Mouse (Mus musculus): Measurements from ENCODE around the gene Hist1h3g.

Hist1h3g gene

GRCm38 (mm10) chr13:23515826-23516620, 19.2 kb upstream of the Hist1h3g start:
- DNase-seq (ENCODE audit: low spot score) = no peak

- peak; percentile 80 for DNase-seq (ENCODE audit: low spot score)
These were observed 18.2 kb upstream of the Hist1h3g start for GRCm38 (mm10) chr13:23516822-23517602.

- peak; percentile 86 for DNase-seq (ENCODE audit: low spot score)
These were observed 17.5 kb upstream of the Hist1h3g start for GRCm38 (mm10) chr13:23517603-23518294.

GRCm38 (mm10) chr13:23518295-23518603, 17.0 kb upstream of the Hist1h3g start:
- no peak for DNase-seq (ENCODE audit: low spot score)

- DNase-seq (ENCODE audit: low spot score) = peak; percentile 88
These were observed 16.3 kb upstream of the Hist1h3g start for GRCm38 (mm10) chr13:23518885-23519284.

- DNase-seq (ENCODE audit: low spot score) = peak; percentile 83
These were observed 15.8 kb upstream of the Hist1h3g start for GRCm38 (mm10) chr13:23519416-23519815.

- peak; percentile 66 for DNase-seq (ENCODE audit: low spot score)
These were observed 13.5 kb upstream of the Hist1h3g start for GRCm38 (mm10) chr13:23521703-23522102.

- DNase-seq (ENCODE audit: low spot score) = no peak
These were observed 11.2 kb upstream of the Hist1h3g start for GRCm38 (mm10) chr13:23523976-23524375.

- DNase-seq (ENCODE audit: low spot score) = peak; percentile 86
These were observed 10.6 kb upstream of the Hist1h3g start for GRCm38 (mm10) chr13:23524654-23525053.

- no peak for DNase-seq (ENCODE audit: low spot score)
These were observed 9.3 kb upstream of the Hist1h3g start for GRCm38 (mm10) chr13:23525901-23526300.

- peak; percentile 86 for DNase-seq (ENCODE audit: low spot score)
These were observed 8.9 kb upstream of the Hist1h3g start for GRCm38 (mm10) chr13:23526312-23526711.

GRCm38 (mm10) chr13:23529005-23529404, 6.2 kb upstream of the Hist1h3g start:
- DNase-seq (ENCODE audit: low spot score) = no peak

GRCm38 (mm10) chr13:23529480-23530165, 5.6 kb upstream of the Hist1h3g start:
- DNase-seq (ENCODE audit: low spot score) = no peak

GRCm38 (mm10) chr13:23530181-23530900, 4.9 kb upstream of the Hist1h3g start:
- peak; percentile 73 for DNase-seq (ENCODE audit: low spot score)

- DNase-seq (ENCODE audit: low spot score) = peak; percentile 97
These were observed 4.0 kb upstream of the Hist1h3g start, which contains the start of gene Hist1h4h for GRCm38 (mm10) chr13:23530901-23531875. Gene Hist1h4h, plus strand, starts transcription at chr13:23531050.

- DNase-seq (ENCODE audit: low spot score) = no peak
These were observed 2.8 kb upstream of the Hist1h3g start for GRCm38 (mm10) chr13:23532262-23533075.

GRCm38 (mm10) chr13:23533560-23534367, 1.5 kb upstream of the Hist1h3g start, which contains the start of gene Hist1h2af:
Gene Hist1h2af, plus strand, starts transcription at chr13:23533906.
- DNase-seq (ENCODE audit: low spot score) = peak; percentile 83
